Mouse (Mus musculus) cerebellum, adult 9-10 months (tissue): ENCODE measurements around the gene Gm7347.
"Not testable (repeated sequence)": the region's sequence is repeated elsewhere in the genome, so short reads cannot be mapped to it uniquely, and the experiment has no call there.

Experiments
- DNase-seq: peaks from one replicate; pipeline ENCODE4 v3.0.0; 2022

Gm7347 gene

GRCm38 (mm10) chr5:26058481-26058880 is at the start of gene Gm7347:
Gene Gm7347, minus strand, starts transcription at chr5:26058581.
- not testable (repeated sequence) for DNase-seq

- not testable (repeated sequence) for DNase-seq
These were observed 46.9 kb upstream of the Gm7347 start, which contains the start of gene 5031410I06Rik for GRCm38 (mm10) chr5:26105262-26105661. Gene 5031410I06Rik, minus strand, starts transcription at chr5:26105362.

GRCm38 (mm10) chr5:26089191-26089590 is 30.8 kb upstream of the Gm7347 start, which contains the start of gene Gm10471:
Gene Gm10471, minus strand, starts transcription at chr5:26089291.
- not testable (repeated sequence) for DNase-seq

GRCm38 (mm10) chr5:26079023-26079422 is 20.6 kb upstream of the Gm7347 start:
- not testable (repeated sequence) for DNase-seq

- DNase-seq, result no peak
These were observed 12.3 kb upstream of the Gm7347 start for GRCm38 (mm10) chr5:26070716-26071115.

- DNase-seq, result not testable (repeated sequence)
These were observed 18.9 kb downstream of the Gm7347 start, which contains the start of gene Speer4a for GRCm38 (mm10) chr5:26039458-26039857. Gene Speer4a, minus strand, starts transcription at chr5:26039558.

GRCm38 (mm10) chr5:26022816-26023215 is 35.6 kb downstream of the Gm7347 start, which contains the start of gene Gm5862:
Gene Gm5862, minus strand, starts transcription at chr5:26022916.
- not testable (repeated sequence) for DNase-seq

- peak; percentile 1 for DNase-seq
These were observed 50.7 kb downstream of the Gm7347 start for GRCm38 (mm10) chr5:26007697-26008096.

GRCm38 (mm10) chr5:26006937-26007695 is 51.3 kb downstream of the Gm7347 start:
- DNase-seq, result peak; percentile 32

- DNase-seq, result not testable (repeated sequence)
These were observed 53.7 kb downstream of the Gm7347 start, which contains the start of gene Gm1979 for GRCm38 (mm10) chr5:26004698-26005097. Gene Gm1979, minus strand, starts transcription at chr5:26004798.
